Mouse (Mus musculus) embryonic stem cell, embryonic (primary cell): Measurements from ENCODE around the gene Tek.
"Not testable (repeated sequence)": the region's sequence is repeated elsewhere in the genome, so short reads cannot be mapped to it uniquely, and the experiment has no call there.

Source experiments
- CTCF ChIA-PET, 4 experiments: fragments of 300-600 bp in 2 of 4; fragments of 350-600 bp in 2 of 4; sonication (Branson Sonifier 250); formaldehyde crosslinking; loops; one replicate each; lab custom pipeline; 2022; ENCODE audit warnings: inconsistent platforms in 2 of 4; lab: Charles Lee
- POLR2A ChIA-PET, 4 experiments: fragments of 300-600 bp in 2 of 4; fragments of 350-600 bp in 2 of 4; sonication (Branson Sonifier 250); formaldehyde crosslinking; loops; one replicate each; lab custom pipeline; 2022; ENCODE audit warnings: antibody characterized with exemption in 4 of 4, inconsistent platforms in 1 of 4; lab: Charles Lee

Gene Tek

GRCm38 (mm10) chr4:94738838-94739731, at the start of gene Tek:
Gene Tek, plus strand, starts transcription at chr4:94739289.
- CTCF ChIA-PET: no interaction called here
- POLR2A ChIA-PET: interaction anchor here in 2 of 4 experiments (0.8 to 1.0 kb wide), 5 partner anchors 9 to 240 kb away, joined by 3 to 5 read pairs (median 4); partner anchors contain the start of gene Mysm1 (in 1 of the 2)

GRCm38 (mm10) chr4:94689804-94690203, 49.3 kb upstream of the Tek start:
- CTCF ChIA-PET, POLR2A ChIA-PET: not testable (repeated sequence)

- POLR2A ChIA-PET: interaction anchor here in 1 of 4 experiments (0.6 kb wide), 1 partner anchor 59 kb away, joined by 4 read pairs; no protein-coding TSS in a partner anchor
- CTCF ChIA-PET: no interaction called here
These were observed 48.0 kb upstream of the Tek start for GRCm38 (mm10) chr4:94691078-94691477.

GRCm38 (mm10) chr4:94692175-94692574, 46.9 kb upstream of the Tek start:
- CTCF ChIA-PET: no interaction called here
- POLR2A ChIA-PET: no interaction called here

- POLR2A ChIA-PET: no interaction called here
These were observed 42.7 kb upstream of the Tek start for GRCm38 (mm10) chr4:94696368-94696767.

GRCm38 (mm10) chr4:94711002-94711401, 28.1 kb upstream of the Tek start:
- POLR2A ChIA-PET: interaction anchor here in 1 of 4 experiments (0.6 kb wide), 1 partner anchor 84 kb away, joined by 3 read pairs; no protein-coding TSS in a partner anchor
- CTCF ChIA-PET: no interaction called here

More at GRCm38 (mm10) chr4:94696368-94696767, 42.7 kb upstream of the Tek start:
- CTCF ChIA-PET: no interaction called here

GRCm38 (mm10) chr4:94711426-94711825, 27.7 kb upstream of the Tek start:
- ChIA-PET CTCF (no interaction called here), POLR2A (interaction anchor here in 1 of 4 experiments (0.6 kb wide), 1 partner anchor 84 kb away, joined by 3 read pairs; no protein-coding TSS in a partner anchor)

- ChIA-PET CTCF (no interaction called here), POLR2A (interaction anchor here in 1 of 4 experiments (1.3 kb wide), 1 partner anchor 173 kb away, joined by 3 read pairs; no protein-coding TSS in a partner anchor)
These were observed 25.3 kb upstream of the Tek start for GRCm38 (mm10) chr4:94713741-94714140.

- ChIA-PET CTCF (no interaction called here), POLR2A (interaction anchor here in 1 of 4 experiments (0.7 kb wide), 1 partner anchor 49 kb away, joined by 3 read pairs; no protein-coding TSS in a partner anchor)
These were observed 23.9 kb upstream of the Tek start for GRCm38 (mm10) chr4:94715166-94715565.

GRCm38 (mm10) chr4:94725799-94726198, 13.3 kb upstream of the Tek start:
- POLR2A ChIA-PET: interaction anchor here in 1 of 4 experiments (0.5 kb wide), 1 partner anchor 83 kb away, joined by 3 read pairs; no protein-coding TSS in a partner anchor
- CTCF ChIA-PET: no interaction called here

GRCm38 (mm10) chr4:94732721-94733120, 6.4 kb upstream of the Tek start:
- POLR2A ChIA-PET: no interaction called here
- CTCF ChIA-PET: no interaction called here

- POLR2A ChIA-PET: interaction anchor here in 1 of 4 experiments (0.8 kb wide), 1 partner anchor 17 kb away, joined by 3 read pairs; no protein-coding TSS in a partner anchor
- CTCF ChIA-PET: interaction anchor here in 1 of 4 experiments (0.6 kb wide), 1 partner anchor 19 kb away, joined by 3 read pairs; no protein-coding TSS in a partner anchor
These were observed 1.5 kb upstream of the Tek start for GRCm38 (mm10) chr4:94737326-94738295.

- POLR2A ChIA-PET: no interaction called here
- CTCF ChIA-PET: no interaction called here
These were observed 2.7 kb downstream of the Tek start for GRCm38 (mm10) chr4:94741824-94742223.

GRCm38 (mm10) chr4:94745749-94746148, 6.7 kb downstream of the Tek start:
- ChIA-PET POLR2A (interaction anchor here in 3 of 4 experiments (0.7 to 2.8 kb wide), 3 partner anchors 11 to 30 kb away, joined by 4 to 7 read pairs (median 5); no protein-coding TSS in a partner anchor), CTCF (no interaction called here)

- CTCF ChIA-PET: no interaction called here
- POLR2A ChIA-PET: interaction anchor here in 2 of 4 experiments (0.6 to 2.8 kb wide), 4 partner anchors 12 to 347 kb away, joined by 5 to 7 read pairs (median 6); no protein-coding TSS in a partner anchor
These were observed 7.3 kb downstream of the Tek start for GRCm38 (mm10) chr4:94746387-94746811.

- POLR2A ChIA-PET: interaction anchor here in 2 of 4 experiments (1.1 to 1.6 kb wide), 3 partner anchors 8 to 177 kb away, joined by 3 to 5 read pairs (median 4); partner anchors contain the start of gene Tek (in 1 of the 2)
- CTCF ChIA-PET: no interaction called here
These were observed 8.2 kb downstream of the Tek start for GRCm38 (mm10) chr4:94747338-94747737.

GRCm38 (mm10) chr4:94752512-94752911, 13.4 kb downstream of the Tek start:
- POLR2A ChIA-PET: no interaction called here

GRCm38 (mm10) chr4:94765217-94765616, 26.1 kb downstream of the Tek start:
- CTCF ChIA-PET: interaction anchor here in 2 of 4 experiments (0.6 kb wide), 2 partner anchors 13 to 466 kb away, joined by 3 to 4 read pairs; no protein-coding TSS in a partner anchor
- POLR2A ChIA-PET: interaction anchor here in 1 of 4 experiments (0.6 kb wide), 1 partner anchor 112 kb away, joined by 6 read pairs; no protein-coding TSS in a partner anchor

More at GRCm38 (mm10) chr4:94752512-94752911, 13.4 kb downstream of the Tek start:
- CTCF ChIA-PET: no interaction called here
